ENCODE assay signal across 31 mouse cellular contexts in the genomic region with DNA sequence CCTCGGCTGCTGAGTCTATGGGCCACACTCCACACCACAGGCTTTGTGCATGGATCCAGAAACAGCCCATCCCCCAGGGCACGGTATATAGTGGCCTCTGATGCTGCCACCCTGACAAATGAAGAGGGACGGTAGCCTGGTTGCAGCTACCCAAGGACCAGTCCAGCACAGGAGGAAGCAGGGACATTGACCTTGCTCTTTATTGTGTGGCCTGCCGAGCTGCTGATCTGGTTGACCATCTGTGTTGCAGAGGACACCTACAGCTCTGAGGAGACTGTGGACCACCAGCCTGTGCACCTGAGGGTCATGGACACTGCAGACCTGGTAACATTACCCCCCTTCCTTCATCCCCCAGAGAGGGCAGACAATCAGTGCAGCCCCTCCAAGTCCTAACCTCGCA. TPM values are rescaled to one million over a fixed set of nuclear protein-coding genes. Genes with fewer than 3 reads are reported as not detected.
DNase-seq lines count a peak whose midpoint lies in the region; ATAC-seq and TF ChIP-seq lines count a peak whose summit lies in the region.
"Had no signal": no experiment of that assay in that cellular context is flagged by ENCODE, and none has a peak within 500 bp of the region (broad histone marks: within the 10 kb centered on the region; RNA-seq: fewer than 3 reads in every experiment).

No protein-coding gene starts in this region.

- H3K9ac ChIP-seq in heart, embryonic 15.5 days, result no peak overlapping the region
- H3K9ac ChIP-seq in lung, postnatal 0 days (replicated peaks; ENCODE audit: low read depth), result no peak overlapping the region
- H3K9ac ChIP-seq: embryonic facial prominence, embryonic 13.5 days; embryonic facial prominence, embryonic 15.5 days; forebrain, embryonic 12.5 days had no signal

- no peak for TF ChIP-seq CTCF in lung, postnatal 0 days (IDR thresholded peaks at IDR 0.05)

- H3K4me1 ChIP-seq in heart, embryonic 15.5 days (replicated peaks), result peaks cover 12% of the 10 kb centered on the region
- H3K4me1 ChIP-seq in lung, postnatal 0 days (ENCODE audit: insufficient read depth, low read depth, low read length), result peaks cover 13% of the 10 kb centered on the region
- H3K4me1 ChIP-seq in brown adipose tissue, adult 24 weeks (ENCODE audit: control insufficient read depth, insufficient read depth, insufficient read length, low read length), result peaks cover 27% of the 10 kb centered on the region
- H3K4me1 ChIP-seq: forebrain, embryonic 10.5 days; forebrain, embryonic 12.5 days had no signal

- no peak for TF ChIP-seq EP300 in lung, postnatal 0 days (IDR thresholded peaks at IDR 0.05)

- no peaks in the 10 kb centered on the region for H3K9me3 ChIP-seq in heart, embryonic 15.5 days (replicated peaks)
- no peaks in the 10 kb centered on the region for H3K9me3 ChIP-seq in lung, postnatal 0 days (ENCODE audit: low read length)
- H3K9me3 ChIP-seq: embryonic facial prominence, embryonic 13.5 days; embryonic facial prominence, embryonic 15.5 days; forebrain, embryonic 10.5 days; forebrain, embryonic 12.5 days; G1E had no signal

- 0 out of 2 replicates have a peak, but pooled peaks have one; percentile 24 for ATAC-seq in heart, embryonic 15.5 days (replicated peaks; ENCODE audit: insufficient number of reproducible peaks, insufficient read depth, low FRiP score, low read depth)
- no peak for ATAC-seq in lung, postnatal 0 days
- ATAC-seq: activated CD4-positive, CD25-positive, alpha-beta regulatory T cell, adult 4 months; CD4-positive, CD25-positive, alpha-beta regulatory T cell, adult 4 months; forebrain, embryonic 14.5 days; forebrain, embryonic 16.5 days; Patski had no signal

- no peak overlapping the region for H3K4me2 ChIP-seq in heart, embryonic 15.5 days
- no peak overlapping the region for H3K4me2 ChIP-seq in lung, postnatal 0 days (replicated peaks; ENCODE audit: low read depth, low read length)
- H3K4me2 ChIP-seq: embryonic facial prominence, embryonic 13.5 days; embryonic facial prominence, embryonic 15.5 days; forebrain, embryonic 12.5 days had no signal

- H3K27me3 ChIP-seq in heart, embryonic 15.5 days, result no peaks in the 10 kb centered on the region
- H3K27me3 ChIP-seq in lung, postnatal 0 days (replicated peaks; ENCODE audit: insufficient read depth, low read length), result no peaks in the 10 kb centered on the region
- H3K27me3 ChIP-seq: embryonic facial prominence, embryonic 13.5 days; embryonic facial prominence, embryonic 15.5 days; forebrain, embryonic 12.5 days; Patski had no signal

- peak; percentile 27 for DNase-seq in adrenal gland, adult 2 months
- no peak for DNase-seq in adrenal gland, postnatal 25 days
- DNase-seq in heart, adult 8-10 months (ENCODE audit: low spot score), result no peak
- DNase-seq in lung, postnatal 0 days (ENCODE audit: low spot score), result no peak
- DNase-seq in lung, adult 18-20 months, result no peak
- DNase-seq: B cell, adult 2 months; cerebellum, adult 11 months; cerebellum, adult 18-20 months; cerebellum, adult 8-10 months; cerebellum, adult 9-11 months; cerebellum, postnatal 14 days; cerebellum, postnatal 36 days; embryo, embryonic 11 days had no signal

- H3K4me3 ChIP-seq in heart, embryonic 15.5 days, result no peak overlapping the region
- H3K4me3 ChIP-seq in lung, postnatal 0 days (ENCODE audit: low read depth, low read length), result no peak overlapping the region
- no peak overlapping the region for H3K4me3 ChIP-seq in brown adipose tissue, adult 24 weeks (ENCODE audit: insufficient read depth, low read depth, low read length)
- H3K4me3 ChIP-seq: embryonic facial prominence, embryonic 13.5 days; embryonic facial prominence, embryonic 15.5 days; erythroblast, embryonic 14.5 days; forebrain, embryonic 10.5 days; forebrain, embryonic 12.5 days had no signal

- H3K36me3 ChIP-seq in heart, embryonic 15.5 days, result no peaks in the 10 kb centered on the region
- H3K36me3 ChIP-seq in lung, postnatal 0 days (ENCODE audit: insufficient read depth, low read length), result no peaks in the 10 kb centered on the region; the same call in 1 of the 2 replicates
- H3K36me3 ChIP-seq: embryonic facial prominence, embryonic 15.5 days; forebrain, embryonic 10.5 days; forebrain, embryonic 12.5 days; G1E had no signal

- 75% methylated on average over 5 of the region's 5 CpGs for WGBS in heart, embryonic 15.5 days
- WGBS in lung, postnatal 0 days, result 78% methylated on average over 5 of the region's 5 CpGs

- H3K27ac ChIP-seq in heart, embryonic 15.5 days, result no peak overlapping the region
- H3K27ac ChIP-seq in lung, postnatal 0 days (ENCODE audit: low read length), result peak overlapping the region; percentile 71; the same call in 1 of the 2 replicates
- peak overlapping the region; percentile 78 for H3K27ac ChIP-seq in brown adipose tissue, adult 24 weeks (replicated peaks; ENCODE audit: low read depth, low read length)
- H3K27ac ChIP-seq: embryonic facial prominence, embryonic 13.5 days; embryonic facial prominence, embryonic 15.5 days; forebrain, embryonic 10.5 days; forebrain, embryonic 12.5 days had no signal

RNA-seq across cellular contexts. Expression of a gene that starts 9.0 kb away (rescaled TPM):
- total RNA-seq in adrenal gland, adult 2 months (2021), result 10 to 100 TPM in 1 of 2 experiments, 1 to 10 TPM in 1; 7.5 to 20.4 TPM
- 19.2 and 23.2 TPM in 2 replicates for polyA plus RNA-seq in adrenal gland, adult 2 months (2012; rRNA removed)
- 9.6 and 15.9 TPM in 2 replicates for total RNA-seq in adrenal gland, postnatal 25 days (2021)
- polyA plus RNA-seq in heart, embryonic 15.5 days (2015; fragmentation: Nextera tagmentation; extraction: Ambion mirVana), result 7.6 and 8.9 TPM in 2 replicates
- 1 to 10 TPM; 5.5 to 8.0 (median 6.0) TPM for total RNA-seq in heart, adult 8-10 months (2022)
- polyA plus RNA-seq in lung, postnatal 0 days (2015; fragmentation: Nextera tagmentation; extraction: Ambion mirVana), result 73.2 and 84.4 TPM in 2 replicates
- polyA plus RNA-seq in brown adipose tissue, adult 24 weeks (2012; ENCODE audit: insufficient read depth, insufficient read length, missing spikeins), result 138 and 139 TPM in 2 replicates
- polyA plus RNA-seq: CD4-positive, CD25-positive, alpha-beta regulatory T cell, adult 4 months; G1E had no signal

RNA-seq across cellular contexts. Expression of a gene that starts 15.4 kb away (rescaled TPM):
- under 1 TPM in 1 of 2 experiments, not detected in 1; 0.43 TPM for total RNA-seq in adrenal gland, adult 2 months (2021)
- not detected in 2 replicates for polyA plus RNA-seq in adrenal gland, adult 2 months (2012; rRNA removed)
- not detected in 2 replicates for total RNA-seq in adrenal gland, postnatal 25 days (2021)
- not detected in 2 replicates for polyA plus RNA-seq in heart, embryonic 15.5 days (2015; fragmentation: Nextera tagmentation; extraction: Ambion mirVana)
- not detected for total RNA-seq in heart, adult 8-10 months (2022)
- not detected in 2 replicates for polyA plus RNA-seq in lung, postnatal 0 days (2015; fragmentation: Nextera tagmentation; extraction: Ambion mirVana)
- not detected in 2 replicates for polyA plus RNA-seq in brown adipose tissue, adult 24 weeks (2012; ENCODE audit: insufficient read depth, insufficient read length, missing spikeins)
- total RNA-seq: adrenal gland, adult 18-20 months; adrenal gland, postnatal 36 days; CH12.LX; common myeloid progenitor, adult 5-6 weeks; G1E had no signal
- polyA plus RNA-seq: activated CD4-positive, CD25-positive, alpha-beta regulatory T cell, adult 4 months; CD4-positive, CD25-positive, alpha-beta regulatory T cell, adult 4 months; embryonic facial prominence, embryonic 11.5 days; embryonic facial prominence, embryonic 13.5 days; embryonic facial prominence, embryonic 15.5 days; erythroblast, embryonic 14.5 days; forebrain, embryonic 10.5 days; forebrain, embryonic 12.5 days; forebrain, embryonic 14.5 days; forebrain, embryonic 16.5 days; G1E had no signal

RNA-seq across cellular contexts. Expression of a gene that starts 15.9 kb away (rescaled TPM):
- under 1 TPM in 1 of 2 experiments, not detected in 1; 0.97 TPM for total RNA-seq in adrenal gland, adult 2 months (2021)
- 0.44 and 0.77 TPM in 2 replicates for polyA plus RNA-seq in adrenal gland, adult 2 months (2012; rRNA removed)
- 0.43 TPM in 1 of 2 replicates, not detected in the other for total RNA-seq in adrenal gland, postnatal 25 days (2021)
- 1.00 and 1.7 TPM in 2 replicates for polyA plus RNA-seq in heart, embryonic 15.5 days (2015; fragmentation: Nextera tagmentation; extraction: Ambion mirVana)
- 1 to 10 TPM; 2.4 to 3.6 (median 3.1) TPM for total RNA-seq in heart, adult 8-10 months (2022)
- polyA plus RNA-seq in lung, postnatal 0 days (2015; fragmentation: Nextera tagmentation; extraction: Ambion mirVana), result 2.4 and 2.9 TPM in 2 replicates
- 1.0 and 2.7 TPM in 2 replicates for polyA plus RNA-seq in brown adipose tissue, adult 24 weeks (2012; ENCODE audit: insufficient read depth, insufficient read length, missing spikeins)
- total RNA-seq: CH12.LX, G1E had no signal
- polyA plus RNA-seq: activated CD4-positive, CD25-positive, alpha-beta regulatory T cell, adult 4 months; CD4-positive, CD25-positive, alpha-beta regulatory T cell, adult 4 months; erythroblast, embryonic 14.5 days; G1E had no signal

RNA-seq across cellular contexts. Expression of a gene that starts 28.3 kb away (rescaled TPM):
- 10 to 100 TPM; 11.0 to 16.6 TPM for total RNA-seq in adrenal gland, adult 2 months (2021)
- 6.5 and 7.0 TPM in 2 replicates for polyA plus RNA-seq in adrenal gland, adult 2 months (2012; rRNA removed)
- total RNA-seq in adrenal gland, postnatal 25 days (2021), result 16.9 and 20.1 TPM in 2 replicates
- polyA plus RNA-seq in heart, embryonic 15.5 days (2015; fragmentation: Nextera tagmentation; extraction: Ambion mirVana), result 13.2 and 13.6 TPM in 2 replicates
- 1 to 10 TPM; 5.4 to 7.9 (median 6.9) TPM for total RNA-seq in heart, adult 8-10 months (2022)
- polyA plus RNA-seq in lung, postnatal 0 days (2015; fragmentation: Nextera tagmentation; extraction: Ambion mirVana), result 10.2 and 11.5 TPM in 2 replicates
- 10.1 and 15.0 TPM in 2 replicates for polyA plus RNA-seq in brown adipose tissue, adult 24 weeks (2012; ENCODE audit: insufficient read depth, insufficient read length, missing spikeins)

RNA-seq across cellular contexts. Expression of a gene that starts 46.5 kb away (rescaled TPM):
- under 1 TPM; 0.45 to 0.84 TPM for total RNA-seq in adrenal gland, adult 2 months (2021)
- 0.73 and 1.3 TPM in 2 replicates for polyA plus RNA-seq in adrenal gland, adult 2 months (2012; rRNA removed)
- 0.90 TPM in 1 of 2 replicates, not detected in the other for total RNA-seq in adrenal gland, postnatal 25 days (2021)
- 0.09 and 0.19 TPM in 2 replicates for polyA plus RNA-seq in heart, embryonic 15.5 days (2015; fragmentation: Nextera tagmentation; extraction: Ambion mirVana)
- under 1 TPM in 2 of 4 experiments, not detected in 2; 0.27 to 0.40 TPM for total RNA-seq in heart, adult 8-10 months (2022)
- 0.33 and 0.40 TPM in 2 replicates for polyA plus RNA-seq in lung, postnatal 0 days (2015; fragmentation: Nextera tagmentation; extraction: Ambion mirVana)
- 0.75 TPM in 1 of 2 replicates, not detected in the other for polyA plus RNA-seq in brown adipose tissue, adult 24 weeks (2012; ENCODE audit: insufficient read depth, insufficient read length, missing spikeins)
- total RNA-seq: common myeloid progenitor, adult 5-6 weeks had no signal
- polyA plus RNA-seq: activated CD4-positive, CD25-positive, alpha-beta regulatory T cell, adult 4 months; CD4-positive, CD25-positive, alpha-beta regulatory T cell, adult 4 months; embryonic facial prominence, embryonic 11.5 days; embryonic facial prominence, embryonic 15.5 days had no signal
